Mouse (Mus musculus): ENCODE measurements around the gene Naa80. TPM values are rescaled to one million over a fixed set of nuclear protein-coding genes. Genes with fewer than 3 reads are reported as not detected.
A peak's percentile ranks its signal among the peaks of the same experiment; 100 is the strongest.

Gene Naa80
- 13.9 and 17.9 TPM in 2 replicates for polyA plus RNA-seq (2016; fragmentation: Nextera tagmentation; extraction: Ambion mirVana)

DNA sequence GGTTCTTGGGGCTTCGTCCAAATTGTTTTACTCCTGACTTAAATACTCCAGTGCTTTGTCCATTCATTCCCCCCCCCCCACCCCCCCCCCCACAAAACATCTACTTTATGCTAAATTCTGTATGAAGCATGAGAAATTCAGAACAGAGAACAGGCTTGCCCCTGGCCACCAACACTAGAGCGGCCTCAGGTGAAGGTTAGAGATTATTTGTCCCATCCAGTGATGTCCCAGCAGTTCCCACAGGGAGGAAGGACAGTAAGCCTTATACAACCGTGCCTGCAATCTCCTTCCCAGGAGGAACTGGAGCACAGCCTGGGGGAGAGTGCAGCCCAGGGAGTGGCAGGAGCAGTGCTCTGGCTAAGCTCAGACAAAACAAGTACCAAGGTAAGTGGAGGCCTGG lies at the start of gene Naa80:
TSS of gene Naa80 (plus strand) at position 301 of the 400 bp plus-strand sequence.
- Histone ChIP-seq H3K27me3 (ENCODE audit: poor library complexity, severe bottlenecking) (no peaks in the 10 kb centered on the region), H3K36me3 (replicated peaks) (peaks cover 36% of the 10 kb centered on the region), H3K9me3 (peaks cover 2% of the 10 kb centered on the region; the same call in 1 of the 2 replicates), H3K27ac (peak within 1 kb of the TSS; percentile 92), H3K4me1 (peaks cover 69% of the 10 kb centered on the region), H3K4me3 (peak within 1 kb of the TSS; percentile 4; the same call in 1 of the 2 replicates)
- 88% methylated on average over 3 of the region's 3 CpGs for WGBS
- DNase-seq (ENCODE audit: extremely low spot score, low spot score) = no peak

DNA sequence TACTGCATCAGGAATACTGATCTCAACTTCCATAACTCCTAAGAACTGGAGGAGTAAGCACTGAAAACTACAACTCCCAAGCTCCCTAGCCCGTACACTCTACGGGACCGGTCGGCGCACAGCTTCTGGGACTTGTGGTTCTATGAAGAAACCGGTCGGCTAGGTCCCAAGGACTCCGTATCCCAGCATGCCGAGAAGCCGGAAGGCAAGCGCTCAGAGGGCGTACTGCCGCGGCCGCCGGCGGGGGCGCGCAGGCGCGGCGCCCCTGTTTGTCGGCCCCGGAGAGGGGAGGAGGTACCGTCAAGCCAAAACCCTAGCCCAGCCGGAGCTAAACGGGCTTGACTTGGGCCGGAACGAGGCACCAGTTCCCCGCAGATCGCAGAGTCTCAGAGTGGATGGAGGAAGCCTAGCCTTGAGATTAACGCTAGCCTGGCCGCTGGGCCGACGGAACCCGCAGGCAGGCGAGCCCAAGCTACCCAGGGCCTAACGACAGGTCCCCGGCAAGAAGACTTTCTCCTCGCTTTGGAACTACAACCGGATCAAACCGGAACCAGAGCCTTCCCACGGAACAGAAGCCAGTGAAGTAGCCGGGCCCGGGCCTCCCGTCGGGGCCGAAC lies 44.8 kb upstream of the Naa80 start, which contains the start of gene Tmem115:
TSS of gene Tmem115 (plus strand) at position 155 of the 617 bp plus-strand sequence.
- DNase-seq (ENCODE audit: extremely low spot score, low spot score) = peak; percentile 93

DNA sequence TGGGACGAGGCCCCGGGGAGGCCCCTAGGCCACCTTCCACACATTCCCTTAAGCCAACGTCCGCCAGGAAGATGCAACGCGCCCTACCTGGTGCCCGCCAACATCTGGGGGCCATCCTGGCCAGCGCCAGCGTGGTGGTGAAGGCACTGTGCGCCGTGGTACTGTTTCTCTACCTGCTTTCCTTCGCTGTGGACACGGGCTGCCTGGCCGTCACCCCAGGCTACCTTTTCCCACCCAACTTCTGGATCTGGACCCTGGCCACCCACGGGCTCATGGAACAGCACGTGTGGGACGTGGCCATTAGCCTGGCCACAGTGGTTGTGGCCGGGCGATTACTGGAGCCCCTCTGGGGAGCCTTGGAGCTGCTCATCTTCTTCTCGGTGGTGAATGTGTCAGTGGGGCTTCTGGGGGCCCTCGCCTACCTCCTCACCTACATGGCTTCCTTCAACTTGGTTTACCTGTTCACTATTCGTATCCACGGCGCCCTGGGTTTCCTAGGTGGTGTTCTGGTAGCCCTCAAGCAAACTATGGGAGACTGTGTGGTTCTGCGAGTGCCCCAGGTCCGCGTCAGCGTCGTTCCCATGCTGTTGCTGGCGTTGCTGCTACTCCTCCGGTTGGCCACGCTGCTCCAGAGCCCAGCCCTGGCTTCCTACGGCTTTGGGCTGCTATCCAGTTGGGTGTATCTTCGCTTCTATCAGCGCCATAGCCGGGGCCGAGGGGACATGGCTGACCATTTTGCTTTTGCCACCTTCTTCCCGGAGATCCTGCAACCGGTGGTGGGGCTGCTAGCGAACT lies 44.1 kb upstream of the Naa80 start:
- under 1% methylated on average over 40 of the region's 40 CpGs for WGBS
- DNase-seq (ENCODE audit: extremely low spot score, low spot score) = no peak

More for the DNA sequence above, 44.8 kb upstream of the Naa80 start, which contains the start of gene Tmem115:
- H3K4me3 ChIP-seq = peak within 1 kb of the TSS; percentile 72
- H3K4me1 ChIP-seq = peaks cover 43% of the 10 kb centered on the region
- peaks cover 6% of the 10 kb centered on the region; the same call in 1 of the 2 replicates for H3K27me3 ChIP-seq (ENCODE audit: poor library complexity, severe bottlenecking)
- WGBS = under 1% methylated on average over 48 of the region's 48 CpGs
- H3K36me3 ChIP-seq (replicated peaks) = peaks cover 25% of the 10 kb centered on the region
- H3K9me3 ChIP-seq = no peaks in the 10 kb centered on the region
- peak within 1 kb of the TSS; percentile 88 for H3K27ac ChIP-seq

DNA sequence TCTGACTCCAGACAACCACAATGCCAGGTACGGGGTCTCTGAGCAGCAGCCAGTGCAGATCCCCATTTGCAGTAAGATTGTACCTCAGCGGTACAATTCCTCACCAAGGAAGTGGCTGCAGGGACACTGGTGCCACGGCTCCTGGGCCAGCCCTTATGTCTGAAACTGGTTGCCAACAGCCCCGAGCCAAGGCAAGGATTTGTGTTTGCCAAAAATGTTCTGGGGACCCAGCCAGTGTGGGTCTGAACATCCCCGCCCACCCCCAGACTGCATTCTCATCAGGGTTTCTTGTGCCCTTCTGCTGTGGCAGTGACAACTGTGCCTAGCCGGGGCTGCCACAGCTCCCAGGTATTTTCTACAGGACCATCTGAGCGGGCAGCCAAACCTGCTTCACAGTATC lies 40.5 kb upstream of the Naa80 start:
- Histone ChIP-seq H3K36me3 (replicated peaks) (peaks cover 41% of the 10 kb centered on the region), H3K27ac (no peak overlapping the region), H3K4me1 (peaks cover 70% of the 10 kb centered on the region), H3K4me3 (0 out of 2 replicates have a peak overlapping the region, but pooled peaks have one; percentile 72), H3K27me3 (ENCODE audit: poor library complexity, severe bottlenecking) (no peaks in the 10 kb centered on the region), H3K9me3 (no peaks in the 10 kb centered on the region)
- no peak for DNase-seq (ENCODE audit: extremely low spot score, low spot score)
- WGBS = 92% methylated on average over 7 of the region's 7 CpGs

More for the DNA sequence above, 44.1 kb upstream of the Naa80 start:
- H3K27ac ChIP-seq = peak overlapping the region; percentile 88
- peaks cover 32% of the 10 kb centered on the region for H3K36me3 ChIP-seq (replicated peaks)
- H3K9me3 ChIP-seq = no peaks in the 10 kb centered on the region
- peaks cover 43% of the 10 kb centered on the region for H3K4me1 ChIP-seq
- H3K27me3 ChIP-seq (ENCODE audit: poor library complexity, severe bottlenecking) = peaks cover 1% of the 10 kb centered on the region; the same call in 1 of the 2 replicates
- H3K4me3 ChIP-seq = peak overlapping the region; percentile 72

DNA sequence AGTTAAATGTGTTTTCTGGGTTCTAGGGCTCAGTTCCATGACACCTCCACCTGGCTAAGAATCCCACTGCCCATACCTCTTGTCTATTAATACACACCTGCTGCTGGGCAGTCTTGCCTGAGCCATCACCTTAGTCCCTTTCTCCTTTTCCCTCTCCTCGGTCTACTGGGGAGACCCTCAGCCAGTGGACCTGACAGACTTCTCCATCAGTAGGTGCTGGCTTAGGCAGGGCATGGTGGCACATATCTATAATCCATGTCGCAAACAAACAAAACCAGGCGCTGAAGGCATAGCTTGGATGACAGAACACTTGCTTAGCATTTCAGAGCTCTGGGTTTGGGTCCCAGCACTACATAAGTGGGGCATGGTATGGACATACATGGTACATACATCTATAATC lies 40.0 kb upstream of the Naa80 start:
- no peak for DNase-seq (ENCODE audit: extremely low spot score, low spot score)
- H3K4me1 ChIP-seq = peaks cover 68% of the 10 kb centered on the region
- H3K36me3 ChIP-seq (replicated peaks) = peaks cover 46% of the 10 kb centered on the region
- H3K9me3 ChIP-seq = no peaks in the 10 kb centered on the region
- WGBS = 90% methylated on average over 3 of the region's 3 CpGs
- H3K27me3 ChIP-seq (ENCODE audit: poor library complexity, severe bottlenecking) = no peaks in the 10 kb centered on the region
- H3K27ac ChIP-seq = no peak overlapping the region
- H3K4me3 ChIP-seq = no peak overlapping the region

DNA sequence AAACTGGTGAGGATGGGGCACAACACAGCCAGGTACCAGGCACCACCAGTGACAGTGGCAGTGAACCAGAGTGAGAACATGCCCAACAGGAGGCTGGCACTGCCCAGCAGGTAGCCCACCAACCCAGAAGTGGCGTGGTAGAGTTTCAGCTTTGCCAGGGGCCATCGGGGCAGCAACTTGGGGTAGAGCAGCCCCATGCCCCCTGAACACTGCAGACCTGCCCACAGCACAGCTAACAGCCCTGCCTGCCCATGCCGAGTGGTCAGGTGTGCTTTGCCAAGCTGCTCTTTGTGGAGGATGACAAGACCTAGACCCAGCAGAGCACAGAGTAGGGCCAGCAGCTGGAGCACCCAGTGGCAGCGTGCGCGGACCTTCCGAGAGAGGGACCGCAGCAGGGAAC lies 38.7 kb upstream of the Naa80 start:
- Histone ChIP-seq H3K27ac (no peak overlapping the region), H3K9me3 (no peaks in the 10 kb centered on the region), H3K4me1 (peaks cover 60% of the 10 kb centered on the region), H3K27me3 (ENCODE audit: poor library complexity, severe bottlenecking) (no peaks in the 10 kb centered on the region), H3K36me3 (replicated peaks) (peaks cover 58% of the 10 kb centered on the region), H3K4me3 (no peak overlapping the region; the same call in 1 of the 2 replicates)
- DNase-seq (ENCODE audit: extremely low spot score, low spot score) = no peak
- 94% methylated on average over 8 of the region's 8 CpGs for WGBS

DNA sequence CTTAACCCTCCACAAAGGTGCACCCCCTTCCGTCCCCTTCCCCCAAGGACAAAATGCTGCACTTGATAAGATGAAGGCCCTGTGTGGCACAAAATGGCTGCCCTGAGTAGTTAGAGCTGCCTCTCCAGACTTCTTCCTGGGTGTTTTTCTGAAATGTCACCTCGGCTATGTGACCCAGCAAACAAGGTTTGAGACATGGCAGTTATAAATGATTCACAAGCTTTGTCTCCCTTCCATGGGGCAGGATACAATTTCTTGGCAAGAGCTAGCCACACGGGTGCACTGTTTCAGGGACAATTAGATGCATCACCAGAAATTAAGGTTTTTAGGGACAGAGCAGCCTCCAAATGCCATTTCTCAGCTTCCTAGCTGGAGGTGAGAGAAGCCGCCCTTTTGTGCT lies 38.3 kb upstream of the Naa80 start:
- Histone ChIP-seq H3K4me1 (peaks cover 55% of the 10 kb centered on the region), H3K4me3 (peak overlapping the region; percentile 70; the same call in 1 of the 2 replicates), H3K9me3 (no peaks in the 10 kb centered on the region), H3K36me3 (replicated peaks) (peaks cover 63% of the 10 kb centered on the region), H3K27me3 (ENCODE audit: poor library complexity, severe bottlenecking) (no peaks in the 10 kb centered on the region), H3K27ac (no peak overlapping the region)
- no peak for DNase-seq (ENCODE audit: extremely low spot score, low spot score)
- WGBS = 81% methylated on average over 4 of the region's 4 CpGs

DNA sequence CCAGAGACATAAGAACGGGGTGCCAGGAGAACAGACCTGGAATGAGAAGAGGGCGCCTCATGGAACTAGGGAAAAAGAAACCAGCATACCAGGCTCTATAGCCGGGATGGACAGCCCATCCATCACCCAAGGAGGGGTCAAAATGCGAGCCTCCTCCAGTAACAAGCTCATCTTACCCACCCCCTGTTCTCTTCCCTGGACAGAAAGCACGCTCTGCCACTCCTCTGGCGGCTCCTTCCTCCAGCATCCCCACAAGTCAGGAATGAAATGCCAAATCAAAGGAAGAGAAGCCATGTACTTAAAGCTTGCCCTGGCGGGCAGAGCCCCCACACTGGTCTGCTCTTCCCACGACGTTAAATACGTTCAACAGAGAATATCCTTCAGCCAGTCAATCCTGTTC lies 37.7 kb upstream of the Naa80 start:
- H3K27ac ChIP-seq = 0 out of 2 replicates have a peak overlapping the region, but pooled peaks have one; percentile 87
- WGBS = 38% methylated on average over 10 of the region's 10 CpGs

DNA sequence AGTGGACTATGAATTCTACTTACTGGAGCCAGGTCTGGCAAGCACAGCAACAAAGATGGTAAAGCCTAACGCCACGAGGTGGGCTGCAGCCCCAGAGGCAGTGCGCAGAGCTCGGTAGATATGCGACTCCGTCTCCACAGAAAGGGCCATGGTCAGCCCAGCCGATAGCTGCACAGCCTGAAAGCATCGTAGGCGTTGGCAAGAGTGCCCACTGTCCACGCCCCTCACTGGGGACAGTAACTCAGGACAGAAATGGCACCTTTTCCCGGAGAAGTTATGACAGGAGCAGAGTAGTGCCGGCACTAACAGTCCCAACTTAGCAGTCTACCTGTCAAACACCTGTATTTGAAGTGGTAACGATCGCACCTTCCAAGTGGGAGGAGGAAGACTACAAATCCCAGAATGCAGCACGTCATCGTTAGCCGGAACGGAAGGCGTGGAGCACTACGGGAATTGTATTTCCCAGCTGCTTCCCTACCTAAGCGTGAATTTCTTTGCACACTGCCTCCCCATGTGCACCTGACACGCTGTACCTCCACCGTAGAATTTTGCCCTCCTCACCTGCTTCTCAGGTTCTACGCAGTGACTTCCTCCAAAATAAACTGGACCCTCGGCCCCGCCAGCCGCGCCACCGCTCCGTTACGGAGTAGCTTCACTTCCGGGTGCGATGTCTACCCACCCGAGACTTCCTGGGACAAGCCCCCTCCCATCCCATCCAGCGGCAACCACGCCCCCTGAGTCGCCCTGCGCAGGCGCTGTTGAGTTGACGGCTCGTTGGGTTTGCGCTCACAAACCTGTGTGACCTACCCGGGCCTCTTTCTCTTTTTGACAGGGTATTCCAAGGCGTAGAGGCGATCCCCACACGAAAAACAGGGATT lies 37.0 kb upstream of the Naa80 start, which contains the start of the genes Cyb561d2 and Nprl2:
TSS of gene Cyb561d2 (minus strand) at position 720 of the 878 bp plus-strand sequence.
TSS of gene Nprl2 (plus strand) at position 753 of the 878 bp plus-strand sequence.
- peak within 1 kb of the TSS; percentile 87 for H3K27ac ChIP-seq
- H3K27me3 ChIP-seq (ENCODE audit: poor library complexity, severe bottlenecking) = no peaks in the 10 kb centered on the region
- peaks cover 53% of the 10 kb centered on the region for H3K4me1 ChIP-seq
- DNase-seq (ENCODE audit: extremely low spot score, low spot score) = peak; percentile 96
- no peaks in the 10 kb centered on the region for H3K9me3 ChIP-seq
- H3K36me3 ChIP-seq (replicated peaks) = peaks cover 60% of the 10 kb centered on the region
- WGBS = under 1% methylated on average over 46 of the region's 46 CpGs
- peak within 1 kb of the TSS; percentile 70 for H3K4me3 ChIP-seq

More for the DNA sequence above, 37.7 kb upstream of the Naa80 start:
- Histone ChIP-seq H3K9me3 (no peaks in the 10 kb centered on the region), H3K36me3 (replicated peaks) (peaks cover 63% of the 10 kb centered on the region), H3K27me3 (ENCODE audit: poor library complexity, severe bottlenecking) (no peaks in the 10 kb centered on the region), H3K4me3 (peak overlapping the region; percentile 70), H3K4me1 (peaks cover 53% of the 10 kb centered on the region)
- no peak for DNase-seq (ENCODE audit: extremely low spot score, low spot score)

DNA sequence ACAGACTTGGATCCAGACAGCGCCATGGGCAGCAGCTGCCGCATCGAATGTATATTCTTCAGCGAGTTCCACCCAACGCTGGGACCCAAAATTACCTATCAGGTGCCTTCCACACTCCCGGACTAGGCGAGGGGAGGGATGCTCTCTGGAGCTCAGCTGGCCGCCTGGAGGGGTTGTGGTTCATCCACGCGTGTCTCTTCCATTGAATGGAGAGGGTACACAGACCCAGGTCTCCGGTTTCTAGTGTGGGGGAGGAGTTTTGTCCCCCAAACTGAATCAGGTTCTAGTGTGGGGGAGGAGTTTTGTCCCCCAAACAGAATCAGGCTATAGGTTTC lies 36.4 kb upstream of the Naa80 start:
- peaks cover 54% of the 10 kb centered on the region for H3K36me3 ChIP-seq (replicated peaks)
- peak overlapping the region; percentile 87 for H3K27ac ChIP-seq
- H3K4me3 ChIP-seq = peak overlapping the region; percentile 70
- under 1% methylated on average over 11 of the region's 11 CpGs for WGBS
- peaks cover 53% of the 10 kb centered on the region for H3K4me1 ChIP-seq
- H3K27me3 ChIP-seq (ENCODE audit: poor library complexity, severe bottlenecking) = peaks cover 1% of the 10 kb centered on the region; the same call in 1 of the 2 replicates
- no peak for DNase-seq (ENCODE audit: extremely low spot score, low spot score)
- H3K9me3 ChIP-seq = no peaks in the 10 kb centered on the region

DNA sequence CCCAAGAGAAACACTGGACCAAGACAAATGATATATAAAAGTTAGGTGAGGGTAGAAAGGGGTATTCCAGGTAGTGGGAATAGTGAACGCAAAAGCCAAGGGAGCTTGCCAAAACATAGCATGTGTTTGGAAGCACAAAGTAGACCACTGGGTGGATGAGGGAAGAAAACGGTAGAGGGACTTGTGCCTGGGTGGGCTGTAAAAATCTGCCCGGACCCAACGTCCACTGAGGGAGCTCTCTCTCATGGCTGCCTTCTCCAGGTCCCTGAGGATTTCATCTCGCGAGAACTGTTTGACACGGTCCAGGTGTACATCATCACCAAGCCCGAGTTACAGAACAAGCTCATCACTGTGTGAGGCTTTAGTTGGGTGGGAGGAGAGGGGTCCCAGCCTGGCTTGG lies 36.0 kb upstream of the Naa80 start:
- DNase-seq (ENCODE audit: extremely low spot score, low spot score) = no peak
- Histone ChIP-seq H3K27ac (peak overlapping the region; percentile 87; the same call in 1 of the 2 replicates), H3K4me1 (peaks cover 53% of the 10 kb centered on the region), H3K4me3 (peak overlapping the region; percentile 70), H3K27me3 (ENCODE audit: poor library complexity, severe bottlenecking) (peaks cover 5% of the 10 kb centered on the region), H3K36me3 (replicated peaks) (peaks cover 50% of the 10 kb centered on the region), H3K9me3 (no peaks in the 10 kb centered on the region)
- WGBS = 52% methylated on average over 8 of the region's 8 CpGs

DNA sequence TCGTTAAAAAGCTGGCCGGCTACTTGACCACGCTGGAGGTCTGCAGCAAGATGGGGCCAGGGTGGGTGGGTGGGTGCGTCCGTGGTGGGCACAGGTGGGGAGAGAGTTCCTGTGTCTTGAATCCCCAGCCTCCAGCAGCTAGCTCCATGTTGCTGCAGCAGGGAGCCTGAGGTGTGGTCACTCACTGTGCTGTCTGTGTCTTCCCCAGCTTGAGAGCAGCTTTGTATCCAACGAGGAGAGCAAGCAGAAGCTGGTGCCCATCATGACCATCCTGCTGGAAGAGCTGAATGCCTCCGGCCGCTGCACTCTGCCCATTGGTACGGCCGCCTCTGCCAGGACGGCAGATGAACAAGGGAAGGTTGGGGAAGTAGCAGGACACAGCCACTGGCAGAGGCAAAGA lies 35.4 kb upstream of the Naa80 start:
- H3K36me3 ChIP-seq (replicated peaks) = peaks cover 44% of the 10 kb centered on the region
- H3K27ac ChIP-seq = no peak overlapping the region
- DNase-seq (ENCODE audit: extremely low spot score, low spot score) = no peak
- H3K4me3 ChIP-seq = peak overlapping the region; percentile 70; the same call in 1 of the 2 replicates
- H3K27me3 ChIP-seq (ENCODE audit: poor library complexity, severe bottlenecking) = peaks cover 11% of the 10 kb centered on the region
- no peaks in the 10 kb centered on the region for H3K9me3 ChIP-seq
- peaks cover 59% of the 10 kb centered on the region for H3K4me1 ChIP-seq
- 87% methylated on average over 11 of the region's 11 CpGs for WGBS

Measured in forebrain, embryonic 10.5 days (tissue).